Mouse (Mus musculus) spleen, adult 2 months (tissue): ENCODE data around the gene Nags.

Experiments used
- CTCF ChIP-seq: fragments of 200-500 bp; IDR thresholded peaks from 2 replicates; pipeline ENCODE4 v1.5.1; 2011; ENCODE audit warnings: mild to moderate bottlenecking, inconsistent platforms; ENCODE audit not compliant: insufficient read depth, insufficient read length, insufficient replicate concordance; ENCODE audit errors: extremely low read depth
- POLR2A ChIP-seq: fragments of 200-500 bp; IDR thresholded peaks from 2 replicates; pipeline ENCODE4 v1.6.1; 2011; ENCODE audit warnings: low read depth, low read length, inconsistent platforms

GRCm38 (mm10) chr11:102156039-102156785 is 10.9 kb downstream of the Nags start, which contains the start of gene Tmem101:
- TF ChIP-seq CTCF (no peak), POLR2A (peak; percentile 16; the same call in 1 of the 2 replicates)
